Mouse (Mus musculus): ENCODE measurements around the gene Hmcn2. TPM values are rescaled to one million over a fixed set of nuclear protein-coding genes. Genes with fewer than 3 reads are reported as not detected.

The Hmcn2 gene
- total RNA-seq, 2 experiments from 2014 or later, result 0.73 to 1.5 TPM

DNA sequence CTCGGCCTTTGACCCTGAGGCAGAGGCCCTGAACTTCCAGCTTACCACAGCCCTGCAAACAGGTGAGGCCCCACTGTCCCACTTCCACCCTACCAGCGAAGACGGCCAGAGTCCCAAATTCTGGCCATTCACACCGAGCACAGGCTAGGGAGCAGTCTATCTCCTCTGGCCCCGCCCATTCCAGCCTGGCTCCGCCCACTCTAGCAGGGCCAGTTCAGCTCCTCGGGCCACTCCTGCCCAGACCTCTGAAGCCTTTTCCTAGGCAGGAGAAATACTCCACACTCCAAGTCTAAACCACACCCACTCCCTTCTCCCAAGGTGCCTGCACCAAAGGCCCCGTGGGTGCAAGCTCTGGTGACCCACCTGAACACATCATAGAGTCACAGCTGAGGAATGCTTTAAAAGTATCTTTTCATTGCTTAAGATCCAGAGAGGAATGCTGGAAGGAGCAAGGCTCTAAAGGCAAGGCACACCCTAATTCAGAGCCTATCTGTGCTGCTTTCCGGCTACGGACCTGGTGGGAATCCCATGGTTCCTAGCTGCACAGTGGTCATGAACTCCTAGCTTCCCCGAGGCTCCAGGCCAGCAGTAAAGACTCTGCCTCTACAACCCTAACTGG is 139.5 kb downstream of the Hmcn2 start:
- DNase-seq (ENCODE audit: low spot score in 2 of 2), result no peak

DNA sequence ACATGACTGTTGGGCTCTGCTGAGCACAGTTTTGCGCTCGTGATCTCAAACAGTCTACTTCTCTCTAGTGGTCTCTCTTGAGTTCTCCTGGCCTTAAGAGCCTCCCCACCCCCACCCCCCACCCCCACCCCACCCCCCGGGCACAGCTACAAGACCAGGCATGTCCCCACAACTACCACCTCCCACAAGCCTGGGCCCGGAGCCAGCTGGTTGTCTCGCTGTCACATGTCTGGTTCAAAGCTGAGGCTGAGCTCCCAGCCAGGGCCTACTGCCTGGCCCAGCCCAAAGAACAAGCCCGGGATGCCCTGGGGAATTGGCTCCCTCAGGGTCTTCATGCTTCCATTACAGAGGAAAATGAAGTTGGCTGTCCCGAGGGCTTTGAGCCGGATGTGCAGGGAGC is 140.1 kb downstream of the Hmcn2 start:
- DNase-seq (ENCODE audit: low spot score in 2 of 2), result no peak

DNA sequence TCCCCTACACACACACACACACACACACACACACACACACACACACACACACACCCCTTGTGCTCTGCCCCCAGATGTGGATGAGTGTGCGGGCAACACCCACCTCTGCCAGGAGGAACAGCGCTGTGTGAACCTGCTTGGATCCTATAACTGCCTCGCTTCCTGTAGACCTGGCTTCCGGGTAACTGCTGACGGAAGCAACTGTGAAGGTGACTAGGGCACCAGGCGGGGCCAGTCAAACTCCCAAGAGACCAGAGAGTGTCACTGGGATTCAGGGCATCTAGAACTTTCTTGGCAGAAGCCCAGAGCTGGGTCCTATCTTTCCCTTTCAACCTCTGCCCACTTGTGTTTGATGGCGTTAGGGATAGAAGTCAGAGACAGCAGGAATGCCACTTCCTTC is 141.2 kb downstream of the Hmcn2 start:
- no peak for DNase-seq (ENCODE audit: low spot score in 2 of 2)

DNA sequence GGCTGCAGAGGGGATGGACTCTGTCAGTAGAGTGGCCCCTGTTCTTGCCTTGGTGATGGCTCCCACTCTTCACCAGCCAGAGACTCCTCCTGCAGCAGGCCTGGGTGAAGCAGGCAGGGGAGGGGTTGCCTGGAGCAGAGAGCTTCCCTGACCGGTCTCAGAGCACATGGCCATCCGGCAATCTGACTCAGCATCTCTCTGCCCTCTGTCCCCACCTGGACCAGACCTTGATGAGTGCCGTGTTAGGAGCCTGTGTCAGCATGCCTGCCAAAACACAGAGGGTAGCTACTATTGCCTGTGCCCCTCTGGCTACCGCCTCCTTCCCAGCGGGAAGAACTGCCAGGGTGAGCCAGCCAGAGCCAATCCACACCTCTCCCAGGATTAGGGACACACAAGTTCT is 144.2 kb downstream of the Hmcn2 start:
- no peak for DNase-seq (ENCODE audit: low spot score in 2 of 2)

DNA sequence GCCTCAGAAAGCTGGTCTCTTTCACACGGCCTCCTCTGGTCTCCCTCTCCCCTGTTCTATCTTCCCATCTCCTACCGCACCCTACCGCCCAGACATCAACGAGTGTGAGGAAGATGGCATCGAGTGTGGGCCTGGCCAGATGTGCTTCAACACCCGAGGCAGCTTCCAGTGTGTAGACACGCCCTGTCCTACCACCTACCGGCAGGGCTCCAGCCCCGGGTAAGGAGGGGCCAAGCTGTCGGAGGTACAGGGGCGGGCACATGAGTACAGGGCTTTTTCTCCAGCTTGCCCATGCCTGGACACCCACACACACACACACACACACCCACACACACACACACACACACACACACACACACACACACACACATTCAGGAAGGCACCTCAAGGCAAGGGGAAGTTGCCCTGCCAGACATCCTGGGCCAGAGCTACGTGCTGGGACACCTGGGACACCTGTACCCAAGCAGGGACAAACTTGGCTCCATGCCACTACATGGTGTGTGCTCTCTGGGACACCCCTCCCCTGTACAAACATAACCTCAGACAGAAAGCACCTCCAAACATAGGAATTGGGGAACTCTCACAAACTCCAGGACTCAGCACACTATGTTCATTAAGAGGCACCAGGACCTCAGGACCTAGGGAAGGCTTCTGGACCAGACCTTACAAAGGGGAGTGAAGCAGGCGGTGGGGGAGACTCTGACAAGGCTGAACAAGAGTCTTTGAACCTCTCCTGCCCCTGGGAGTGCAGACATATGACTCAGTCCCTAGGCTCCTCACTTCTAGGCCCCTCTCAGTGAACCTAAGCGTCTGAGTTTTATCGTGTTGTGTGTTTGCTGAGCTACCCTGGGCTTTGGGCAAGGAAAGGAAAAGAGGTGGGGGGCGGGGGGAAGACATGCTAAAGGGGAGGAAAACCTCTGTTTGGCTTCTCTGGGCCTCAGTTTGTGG is 145.0 kb downstream of the Hmcn2 start:
- DNase-seq (ENCODE audit: low spot score in 2 of 2), result no peak

DNA sequence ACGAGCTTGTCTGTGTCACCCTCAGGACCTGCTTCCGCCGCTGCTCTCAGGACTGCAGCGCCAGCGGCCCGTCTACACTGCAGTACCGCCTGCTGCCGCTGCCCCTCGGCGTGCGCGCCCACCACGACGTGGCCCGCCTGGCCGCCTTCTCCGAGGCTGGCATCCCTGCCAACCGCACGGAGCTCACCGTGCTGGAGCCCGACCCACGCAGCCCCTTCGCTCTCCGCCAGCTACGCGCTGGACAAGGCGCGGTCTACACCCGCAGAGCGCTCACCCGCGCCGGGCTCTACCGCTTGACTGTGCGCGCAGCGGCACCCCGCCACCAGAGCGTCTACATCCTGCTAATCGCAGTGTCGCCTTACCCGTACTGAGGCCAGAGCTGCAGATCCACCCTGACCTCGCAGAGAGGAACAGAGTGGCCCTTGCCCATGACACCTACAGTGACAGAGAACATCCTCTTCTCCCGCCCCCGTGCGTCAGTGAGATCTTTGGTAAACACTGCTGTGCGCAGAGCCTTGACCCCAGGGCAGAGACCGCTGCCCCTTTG is 145.9 kb downstream of the Hmcn2 start:
- no peak for DNase-seq (ENCODE audit: low spot score in 2 of 2)

DNA sequence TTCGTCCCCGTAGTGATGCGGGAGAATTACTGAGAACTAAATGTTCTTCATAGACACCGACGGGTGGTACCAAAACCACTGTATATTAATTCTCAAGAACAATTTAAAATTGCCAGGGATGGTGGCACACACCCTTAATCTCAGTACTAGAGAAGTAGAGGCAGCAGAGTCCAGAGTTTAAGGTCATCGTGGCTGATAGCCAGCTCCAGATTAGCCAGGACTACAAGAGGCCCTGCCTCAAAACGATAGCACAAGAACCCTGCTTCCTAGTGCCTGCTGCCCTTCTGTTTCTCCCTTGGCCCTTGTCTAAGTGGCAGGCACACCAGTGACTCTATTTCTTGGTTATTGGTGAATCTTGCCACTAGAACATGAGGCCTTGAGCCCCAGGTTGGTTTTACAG is 146.7 kb downstream of the Hmcn2 start:
- no peak for DNase-seq (ENCODE audit: low spot score in 2 of 2)

DNA sequence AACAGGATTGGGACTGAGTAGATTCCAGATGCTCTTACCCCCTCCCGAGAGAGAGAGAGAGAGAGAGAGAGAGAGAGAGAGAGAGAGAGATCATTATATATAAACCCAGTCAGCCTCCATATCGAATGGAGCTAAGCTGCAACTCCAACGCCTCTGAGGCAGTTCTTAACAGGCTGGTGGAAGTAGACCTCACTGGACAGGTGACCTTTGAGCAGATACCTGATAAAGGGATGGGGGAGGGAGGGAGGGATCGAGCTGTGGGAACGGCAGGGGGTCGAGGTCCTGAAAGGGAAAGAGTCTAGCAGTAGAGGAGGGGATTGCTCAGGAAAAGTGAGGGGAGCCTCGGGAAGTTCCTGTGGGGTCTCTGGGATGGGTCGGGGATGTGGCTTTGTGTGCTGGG is 147.8 kb downstream of the Hmcn2 start:
- no peak for DNase-seq (ENCODE audit: low spot score in 2 of 2)

DNA sequence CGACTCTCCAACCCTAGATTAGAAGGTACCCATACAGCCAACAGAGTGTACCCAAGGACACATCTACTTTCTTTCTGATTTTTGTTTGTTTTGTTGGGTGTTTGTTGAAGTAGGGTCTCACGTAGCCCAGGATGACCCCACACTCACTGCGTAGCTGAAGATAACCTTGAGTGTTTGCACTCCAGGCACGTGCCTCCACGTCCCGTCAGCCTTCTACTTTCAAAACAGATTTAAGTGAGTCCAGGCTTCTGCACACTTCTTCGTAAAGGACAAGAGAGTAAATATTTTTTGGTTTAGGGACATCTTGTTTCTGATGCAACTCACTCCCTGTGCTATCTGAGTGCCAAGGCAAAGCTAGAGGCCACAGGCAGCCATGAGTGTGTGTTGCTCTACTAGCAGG is 149.0 kb downstream of the Hmcn2 start:
- no peak for DNase-seq (ENCODE audit: low spot score in 2 of 2)

DNA sequence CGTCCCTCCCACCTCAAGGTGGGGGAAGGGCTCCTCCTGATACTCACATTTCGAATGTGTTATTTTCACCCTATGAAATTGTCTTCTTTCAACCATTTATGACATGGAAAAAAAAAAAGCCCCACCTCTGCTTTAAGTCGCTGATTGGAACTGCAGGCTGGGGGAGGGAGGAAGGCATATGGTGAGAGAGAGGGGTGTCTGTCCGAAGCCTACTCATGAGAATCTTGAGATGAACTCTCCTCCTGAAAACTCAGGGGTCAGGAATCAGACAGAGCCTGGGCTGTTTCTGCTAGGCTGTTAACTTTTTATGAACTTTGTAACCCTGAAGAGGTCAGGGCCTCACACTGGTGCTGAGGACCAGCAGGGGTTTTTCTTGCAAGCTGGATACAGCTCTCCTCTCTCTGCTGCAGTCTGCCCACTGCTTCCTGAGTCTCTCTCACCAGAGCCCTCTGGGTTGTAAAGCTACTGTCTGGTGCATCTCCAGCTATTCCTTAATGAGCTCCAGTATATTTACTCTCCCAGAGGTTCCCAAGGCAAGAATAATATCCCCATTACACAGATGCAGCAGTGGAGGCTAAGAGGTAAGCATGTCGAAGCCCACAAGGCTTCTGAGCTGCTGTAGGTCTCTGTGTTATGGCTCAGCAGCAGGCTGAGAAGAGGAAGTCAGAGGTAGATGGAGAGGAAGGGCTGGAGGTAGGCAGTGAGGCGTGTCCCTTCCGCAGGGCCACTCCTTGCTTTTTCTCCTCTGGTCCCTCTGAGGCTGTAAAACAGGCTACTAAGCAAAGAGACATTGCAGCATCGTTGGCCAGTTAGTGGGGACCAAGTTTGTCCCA is 149.7 kb downstream of the Hmcn2 start:
- DNase-seq (ENCODE audit: low spot score in 2 of 2), result no peak

DNA sequence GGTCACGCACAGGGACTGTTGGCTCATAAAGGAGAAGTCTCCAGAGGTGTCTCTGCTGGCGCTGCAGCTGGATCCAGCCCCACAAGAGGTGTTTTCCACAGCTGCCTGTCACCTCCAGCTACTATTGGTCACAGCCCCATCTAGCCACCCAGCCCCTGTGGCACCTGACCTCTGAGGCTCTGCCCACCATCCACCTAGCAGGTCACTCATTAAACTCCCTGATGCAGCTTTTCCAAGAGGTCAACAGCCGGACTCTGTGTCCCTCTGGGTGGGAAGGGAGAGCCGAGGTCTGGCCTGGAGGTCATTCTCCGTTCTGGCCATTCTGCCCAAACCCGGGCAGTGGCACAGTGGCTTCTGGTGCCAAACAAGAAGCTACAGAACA is 150.3 kb downstream of the Hmcn2 start:
- DNase-seq (ENCODE audit: low spot score in 2 of 2), result no peak

DNA sequence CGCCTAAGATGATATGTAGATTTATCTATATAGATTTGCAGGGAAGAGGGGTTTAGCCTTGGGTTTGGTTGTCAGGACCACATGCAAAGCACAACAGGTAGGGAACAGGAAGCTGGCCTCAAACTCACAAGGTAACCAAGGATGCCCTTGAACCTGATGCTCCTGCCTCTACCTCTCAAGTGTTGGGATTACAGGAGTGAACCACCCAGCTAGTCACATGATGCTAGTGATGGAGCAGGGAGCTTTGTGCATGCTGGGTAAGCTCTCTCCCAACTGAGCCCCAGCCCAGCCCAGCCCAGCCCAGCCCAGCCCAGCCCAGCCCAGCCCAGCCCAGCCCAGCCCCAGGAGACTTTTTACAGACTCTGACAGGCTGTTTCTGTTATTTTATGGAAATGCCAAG is 153.2 kb downstream of the Hmcn2 start:
- DNase-seq (ENCODE audit: low spot score in 2 of 2), result no peak

DNA sequence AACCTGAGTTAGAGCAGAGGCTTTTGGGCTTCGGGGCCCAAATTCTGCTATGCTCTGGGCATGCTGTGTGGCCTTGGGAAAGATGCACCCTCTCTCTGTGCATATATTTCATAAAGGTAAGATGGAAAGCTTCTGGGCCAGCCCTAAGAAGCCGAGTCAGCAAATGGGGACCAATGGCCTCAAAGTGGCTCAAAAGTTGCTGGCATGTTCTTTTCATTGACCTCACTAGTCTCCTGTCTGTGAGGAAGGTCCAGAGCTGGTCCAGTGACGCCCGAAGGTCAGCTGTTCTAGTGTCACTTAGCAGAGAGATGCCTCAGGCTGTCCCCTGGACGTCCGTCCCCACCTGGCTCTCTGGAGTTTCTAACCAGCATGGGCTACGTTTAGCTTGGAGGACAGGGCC is 154.6 kb downstream of the Hmcn2 start:
- no peak for DNase-seq (ENCODE audit: low spot score in 2 of 2)

DNA sequence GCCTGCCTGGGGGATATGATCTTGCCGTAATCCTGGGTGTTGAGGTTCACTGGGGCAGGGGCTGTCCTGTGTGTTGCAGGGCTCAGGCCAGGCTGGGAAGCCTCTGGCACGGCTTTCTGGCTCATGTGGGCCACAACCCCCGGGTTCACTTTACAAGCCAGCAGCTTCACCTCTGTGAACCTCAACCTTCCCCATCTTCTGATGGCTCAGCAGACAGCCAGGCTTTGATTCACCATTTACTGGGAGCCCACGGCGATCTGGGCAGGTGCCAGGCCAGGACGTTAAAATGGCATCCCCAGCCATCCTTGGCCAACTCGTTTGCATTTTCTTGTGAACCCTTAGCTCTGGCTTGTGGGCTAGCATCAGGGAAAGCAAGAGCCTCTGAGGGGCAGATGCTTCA is 155.3 kb downstream of the Hmcn2 start:
- DNase-seq (ENCODE audit: low spot score in 2 of 2), result no peak

DNA sequence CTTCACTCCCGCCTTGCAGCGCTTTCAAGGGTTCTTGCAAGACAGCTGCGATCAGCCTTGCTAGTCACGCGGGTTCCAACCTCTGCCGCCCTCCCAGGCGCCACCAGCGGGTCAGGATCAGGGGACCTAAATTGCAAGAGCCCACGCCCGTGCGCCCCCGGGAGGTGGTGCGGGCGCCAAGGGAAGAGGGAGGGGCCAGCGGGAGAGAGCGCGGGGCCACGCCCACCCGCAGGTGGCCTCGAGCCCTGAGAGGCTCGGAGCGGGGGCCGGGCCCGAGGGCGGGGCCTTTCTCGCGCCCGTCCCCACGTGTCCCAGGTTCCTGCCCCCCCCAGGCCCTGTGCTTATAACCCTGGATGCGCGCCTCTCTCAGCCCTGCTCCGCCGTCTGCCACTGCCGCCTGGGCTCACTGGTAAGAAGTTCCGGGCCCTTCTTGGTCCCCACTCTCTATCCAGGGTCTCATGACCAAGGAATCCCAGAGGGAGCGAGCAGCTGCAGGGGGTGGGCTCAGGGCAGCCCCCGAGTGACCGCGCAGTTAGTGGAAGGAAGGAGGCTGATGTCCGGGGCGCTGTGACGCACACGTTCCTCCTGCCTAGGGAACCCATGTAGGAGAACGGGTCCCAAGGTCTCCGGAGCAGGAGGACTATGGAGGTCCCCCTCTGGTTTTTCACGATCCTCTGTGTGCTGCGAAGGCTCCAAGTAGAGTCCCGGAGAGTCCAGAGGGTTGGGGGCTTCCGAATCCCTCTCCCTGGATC is 155.9 kb downstream of the Hmcn2 start, which contains the start of gene Ass1:
Gene Ass1 (plus strand): TSS at position 277 of the 752 bp plus-strand sequence.
- DNase-seq (ENCODE audit: low spot score in 2 of 2), result peak; percentile 77 to 78

DNA sequence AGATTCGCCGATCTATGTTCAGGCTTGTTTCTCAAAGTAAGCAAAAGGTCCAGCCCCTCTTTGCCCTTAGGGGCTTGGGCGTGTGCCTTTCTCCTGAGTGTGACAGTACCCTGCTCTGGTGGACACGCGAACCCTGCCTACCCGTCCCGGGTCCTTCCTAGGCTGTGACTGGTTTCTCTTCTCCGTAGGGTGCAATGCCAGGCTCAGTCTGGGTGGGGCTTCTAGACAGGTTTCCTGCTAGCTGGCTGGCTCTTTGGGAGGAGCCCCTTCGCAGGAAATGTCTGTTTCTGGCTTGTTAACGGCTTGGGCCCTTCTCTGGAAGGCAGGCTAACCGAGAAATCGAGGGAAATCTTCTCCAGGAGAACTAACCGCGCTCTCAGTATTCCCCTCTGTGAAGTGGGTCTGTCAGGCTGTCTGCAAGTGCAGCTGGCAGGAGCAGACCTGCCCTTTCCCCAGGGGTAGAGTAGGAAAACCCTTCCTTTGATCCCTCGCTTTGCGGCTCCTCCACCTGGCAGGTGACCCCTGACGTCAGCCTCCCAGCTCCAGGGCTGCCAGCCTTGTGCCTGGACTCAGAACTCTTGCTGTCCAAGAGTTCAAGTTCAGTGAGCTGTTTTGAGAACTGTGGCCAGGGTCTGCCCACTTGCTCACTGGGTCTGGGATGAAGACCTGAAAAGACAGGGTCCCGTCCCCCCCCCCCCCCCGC is 156.6 kb downstream of the Hmcn2 start:
- no peak for DNase-seq (ENCODE audit: low spot score in 2 of 2)

DNA sequence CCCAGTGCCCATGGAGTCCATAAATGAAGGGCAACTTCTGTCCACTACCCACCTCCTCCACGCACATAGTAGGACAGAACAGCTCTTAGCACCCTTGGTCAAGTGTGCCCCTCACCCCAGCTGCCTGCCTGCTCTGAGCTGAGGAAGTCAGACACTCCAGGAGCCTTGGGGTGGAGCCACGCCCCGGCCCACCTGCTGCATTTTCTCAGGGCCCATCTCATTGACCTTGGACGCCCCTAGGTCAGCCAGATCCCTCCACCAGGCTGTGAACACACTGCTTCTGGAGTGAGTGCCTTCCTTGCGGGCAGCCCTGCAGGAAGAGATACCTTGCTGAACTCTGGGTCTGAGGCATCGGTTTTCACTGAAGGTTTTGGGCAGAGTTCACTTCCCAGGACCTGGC is 157.4 kb downstream of the Hmcn2 start:
- DNase-seq (ENCODE audit: low spot score in 2 of 2), result no peak

DNA sequence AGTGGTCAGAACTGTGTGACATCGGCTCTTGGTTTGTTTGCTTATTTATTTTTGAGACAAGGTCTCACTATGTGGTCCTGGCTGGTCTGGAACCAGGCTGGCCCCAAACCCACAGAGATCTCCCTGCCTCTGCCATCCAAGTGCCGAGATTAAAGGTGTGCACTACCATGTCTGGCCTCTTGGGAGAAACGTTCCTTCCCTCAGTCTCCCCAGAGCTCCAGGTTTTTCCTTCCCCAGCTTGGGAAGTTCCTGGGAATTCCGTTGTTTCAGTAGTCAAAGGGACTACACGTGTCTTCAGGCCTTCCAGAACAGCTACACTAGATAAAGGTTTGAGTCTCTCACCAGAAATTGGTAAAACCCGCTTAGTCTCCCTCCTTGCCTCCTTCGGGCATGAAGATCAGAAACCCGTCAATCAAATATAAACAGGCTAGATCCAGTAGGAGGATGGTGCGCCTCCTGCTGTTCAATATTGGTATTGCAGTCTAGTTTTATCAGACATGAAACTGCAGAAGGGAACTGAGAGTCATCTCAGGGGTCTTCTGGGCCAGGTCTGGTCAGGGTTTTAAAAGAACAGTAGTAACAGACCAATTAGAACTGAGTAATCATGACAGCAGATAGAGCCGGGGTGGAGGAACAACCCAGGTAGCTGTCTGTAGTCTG is 158.3 kb downstream of the Hmcn2 start:
- DNase-seq (ENCODE audit: low spot score in 2 of 2), result peak; percentile 48 to 50

DNA sequence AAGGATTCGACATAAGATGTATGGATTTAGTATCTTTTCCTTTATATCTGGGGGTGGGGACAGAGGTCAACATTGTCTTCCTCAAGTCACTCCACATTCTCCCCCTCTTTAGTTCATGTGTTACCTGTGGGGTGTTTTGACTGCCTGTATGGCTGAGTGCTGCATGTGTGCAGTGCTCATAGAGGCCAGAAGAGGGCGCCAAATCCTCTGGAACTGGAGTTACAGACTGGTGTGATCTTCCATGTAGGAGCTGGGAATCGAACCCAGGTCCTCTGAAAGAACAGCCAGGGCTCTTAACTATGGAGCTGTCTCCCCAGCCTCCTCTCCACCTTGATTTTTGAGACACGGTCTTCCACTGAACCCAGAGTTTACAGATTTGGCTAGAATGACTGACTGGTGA is 159.7 kb downstream of the Hmcn2 start:
- DNase-seq (ENCODE audit: low spot score in 2 of 2), result no peak

DNA sequence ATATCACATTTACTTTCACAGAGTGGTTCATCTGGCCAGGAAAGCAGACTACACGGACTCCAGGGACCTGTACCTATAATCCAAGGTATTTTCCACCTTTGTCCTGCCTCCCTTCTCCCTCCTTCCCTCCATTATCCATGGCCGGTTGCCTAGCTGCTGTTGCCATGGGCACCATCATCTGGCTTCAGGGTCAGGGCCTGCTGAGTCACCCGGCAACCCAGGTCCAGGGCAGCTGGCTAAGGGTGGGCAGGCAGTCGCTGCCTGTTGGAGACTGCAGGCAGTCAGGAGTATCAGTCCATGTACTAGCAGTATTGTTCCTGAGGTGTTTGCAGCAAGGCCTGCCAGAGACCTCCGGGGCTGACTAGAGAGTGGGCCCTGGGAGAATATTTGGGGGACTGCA is 160.5 kb downstream of the Hmcn2 start:
- no peak for DNase-seq (ENCODE audit: low spot score in 2 of 2)
